Mouse (Mus musculus): ENCODE data around the gene Olfr498. TPM values are rescaled to one million over a fixed set of nuclear protein-coding genes. Genes with fewer than 3 reads are reported as not detected.

Gene Olfr498
- polyA plus RNA-seq (2015; fragmentation: Nextera tagmentation; extraction: Ambion mirVana) = not detected in 2 replicates

DNA sequence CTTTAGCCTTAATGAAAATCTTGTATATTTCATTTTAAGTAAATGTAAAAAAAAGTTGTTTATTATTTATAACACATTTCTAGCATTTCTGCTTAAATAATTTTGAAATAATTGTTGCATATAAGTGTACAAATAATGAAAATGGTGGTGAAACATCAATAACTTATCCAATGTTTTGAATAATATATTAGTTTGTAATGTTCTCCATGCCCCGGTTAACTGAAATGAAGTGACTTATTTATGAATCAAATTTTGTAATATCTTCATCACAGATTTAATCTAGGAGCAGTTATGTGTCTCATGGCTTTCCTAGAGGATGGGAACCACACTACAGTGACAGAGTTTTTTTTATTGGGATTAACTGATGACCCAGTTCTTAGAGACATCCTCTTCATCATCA is at the start of gene Olfr498:
Olfr498 (plus strand) TSS at position 301 of the 400 bp plus-strand sequence.
- Histone ChIP-seq H3K4me3 (replicated peaks) (no peak within 1 kb of the TSS), H3K4me2 (replicated peaks) (no peak within 1 kb of the TSS), H3K9ac (no peak within 1 kb of the TSS), H3K27ac (no peak within 1 kb of the TSS), H3K27me3 (replicated peaks) (no peaks in the 10 kb centered on the region), H3K4me1 (replicated peaks) (no peaks in the 10 kb centered on the region), H3K9me3 (no peaks in the 10 kb centered on the region), H3K36me3 (no peaks in the 10 kb centered on the region)
- no peak for ATAC-seq
- WGBS = 83% methylated on average over 1 of the region's 1 CpGs

- Histone ChIP-seq H3K4me1 (replicated peaks) (no peaks in the 10 kb centered on the region), H3K9ac (no peak within 1 kb of the TSS), H3K36me3 (no peaks in the 10 kb centered on the region), H3K27ac (no peak within 1 kb of the TSS), H3K9me3 (no peaks in the 10 kb centered on the region), H3K4me3 (replicated peaks) (no peak within 1 kb of the TSS), H3K4me2 (replicated peaks) (no peak within 1 kb of the TSS), H3K27me3 (replicated peaks) (no peaks in the 10 kb centered on the region)
- 84% methylated on average over 2 of the region's 2 CpGs for WGBS
- no peak for ATAC-seq
Measured at GRCm38 (mm10) chr7:108420121-108420520, 45.0 kb upstream of the Olfr498 start, which contains the start of gene Olfr497. TSS of gene Olfr497 (plus strand) at chr7:108420421.

Other genes starting within 250 kb of the Olfr498 start
- gene Olfr488, start 207.0 kb upstream of the Olfr498 start, polyA plus RNA-seq (2015; fragmentation: Nextera tagmentation; extraction: Ambion mirVana) = not detected in 2 replicates
- not detected in 2 replicates for gene Olfr490, start 176.4 kb upstream of the Olfr498 start, polyA plus RNA-seq (2015; fragmentation: Nextera tagmentation; extraction: Ambion mirVana)
- not detected in 2 replicates for gene Olfr491, start 151.9 kb upstream of the Olfr498 start, polyA plus RNA-seq (2015; fragmentation: Nextera tagmentation; extraction: Ambion mirVana)
- gene Olfr492, start 141.7 kb upstream of the Olfr498 start, polyA plus RNA-seq (2015; fragmentation: Nextera tagmentation; extraction: Ambion mirVana) = not detected in 2 replicates
- not detected in 2 replicates for gene Olfr493, start 118.3 kb upstream of the Olfr498 start, polyA plus RNA-seq (2015; fragmentation: Nextera tagmentation; extraction: Ambion mirVana)
- not detected in 2 replicates for gene Olfr494, start 100.0 kb upstream of the Olfr498 start, polyA plus RNA-seq (2015; fragmentation: Nextera tagmentation; extraction: Ambion mirVana)
- not detected in 2 replicates for gene Olfr495, start 72.2 kb upstream of the Olfr498 start, polyA plus RNA-seq (2015; fragmentation: Nextera tagmentation; extraction: Ambion mirVana)
- not detected in 2 replicates for gene Olfr497, start 44.9 kb upstream of the Olfr498 start, polyA plus RNA-seq (2015; fragmentation: Nextera tagmentation; extraction: Ambion mirVana)
- gene Olfr502, start 59.7 kb downstream of the Olfr498 start, polyA plus RNA-seq (2015; fragmentation: Nextera tagmentation; extraction: Ambion mirVana) = not detected in 2 replicates
- not detected in 2 replicates for gene Olfr503, start 79.2 kb downstream of the Olfr498 start, polyA plus RNA-seq (2015; fragmentation: Nextera tagmentation; extraction: Ambion mirVana)
- gene Olfr504, start 100.5 kb downstream of the Olfr498 start, polyA plus RNA-seq (2015; fragmentation: Nextera tagmentation; extraction: Ambion mirVana) = not detected in 2 replicates
- 0.04 TPM in 1 of 2 replicates, not detected in the other for gene Olfr506, start 145.5 kb downstream of the Olfr498 start, polyA plus RNA-seq (2015; fragmentation: Nextera tagmentation; extraction: Ambion mirVana)
- not detected in 2 replicates for gene Olfr507, start 156.5 kb downstream of the Olfr498 start, polyA plus RNA-seq (2015; fragmentation: Nextera tagmentation; extraction: Ambion mirVana)
- not detected in 2 replicates for gene Olfr508, start 164.7 kb downstream of the Olfr498 start, polyA plus RNA-seq (2015; fragmentation: Nextera tagmentation; extraction: Ambion mirVana)
- gene Olfr509, start 186.6 kb downstream of the Olfr498 start, polyA plus RNA-seq (2015; fragmentation: Nextera tagmentation; extraction: Ambion mirVana) = not detected in 2 replicates
- gene Olfr510, start 201.1 kb downstream of the Olfr498 start, polyA plus RNA-seq (2015; fragmentation: Nextera tagmentation; extraction: Ambion mirVana) = not detected in 2 replicates
- gene Olfr512, start 248.0 kb downstream of the Olfr498 start, polyA plus RNA-seq (2015; fragmentation: Nextera tagmentation; extraction: Ambion mirVana) = not detected in 2 replicates

Measured in intestine, embryonic 15.5 days (tissue).